Mouse (Mus musculus) cerebellum, postnatal 10 days (tissue): ENCODE results near the gene 3110001I22Rik.
A peak's percentile ranks its signal among the peaks of the same experiment; 100 is the strongest.
"Not testable (repeated sequence)": the region's sequence is repeated elsewhere in the genome, so short reads cannot be mapped to it uniquely, and the experiment has no call there.

ENCODE experiments used
- DNase-seq, 2 experiments: peaks; one replicate each; pipeline ENCODE4 v3.0.0; 2021; ENCODE audit warnings: mixed read lengths in 2 of 2

Gene 3110001I22Rik

GRCm38 (mm10) chr16:13671685-13672385, at the start of gene 3110001I22Rik, which contains the start of gene Bfar:
TSS of gene 3110001I22Rik (plus strand) at chr16:13671929.
TSS of gene Bfar (plus strand) at chr16:13671858.
- peak; percentile 93 to 96 for DNase-seq

- peak; percentile 28 to 59 for DNase-seq
Measured at GRCm38 (mm10) chr16:13628345-13628744, 43.4 kb upstream of the 3110001I22Rik start.

DNA sequence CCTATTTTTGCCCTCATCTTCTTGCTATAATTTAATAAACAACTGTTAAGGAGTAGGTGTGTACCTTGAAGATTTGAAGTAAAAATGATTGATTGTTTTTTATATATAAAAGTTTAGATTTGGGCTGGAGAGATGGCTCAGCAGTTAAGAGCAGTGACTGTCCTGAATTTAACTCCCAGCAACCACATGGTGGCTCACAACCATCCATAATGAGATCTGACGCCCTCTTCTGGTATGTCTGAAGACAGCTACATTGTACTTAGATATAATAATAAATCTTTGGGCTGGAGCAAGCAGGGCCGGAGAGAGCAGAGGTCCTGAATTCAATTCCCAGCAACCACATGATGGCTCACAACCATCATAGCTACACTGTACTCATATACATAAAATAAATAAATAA, 33.5 kb upstream of the 3110001I22Rik start:
- DNase-seq, result not testable (repeated sequence)

DNA sequence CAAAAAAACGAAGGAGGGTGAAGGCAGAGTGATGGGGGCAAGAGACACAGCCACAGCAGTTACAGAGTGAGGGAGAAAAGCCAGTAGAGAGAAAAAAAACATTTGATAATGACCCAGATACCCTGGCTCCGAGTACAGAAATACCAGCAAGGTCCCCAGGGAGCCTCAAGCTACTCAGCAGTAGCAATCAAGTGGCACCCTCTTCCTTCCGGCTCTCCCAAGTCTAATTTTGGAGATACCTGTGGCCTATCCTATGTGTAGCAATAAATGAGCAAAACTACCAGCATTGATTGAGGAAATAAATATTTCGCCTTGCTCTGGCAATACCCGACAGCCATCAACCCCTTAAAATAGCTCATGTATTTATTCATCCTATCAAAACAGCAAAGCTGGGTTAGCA, 32.2 kb upstream of the 3110001I22Rik start:
- no peak for DNase-seq

DNA sequence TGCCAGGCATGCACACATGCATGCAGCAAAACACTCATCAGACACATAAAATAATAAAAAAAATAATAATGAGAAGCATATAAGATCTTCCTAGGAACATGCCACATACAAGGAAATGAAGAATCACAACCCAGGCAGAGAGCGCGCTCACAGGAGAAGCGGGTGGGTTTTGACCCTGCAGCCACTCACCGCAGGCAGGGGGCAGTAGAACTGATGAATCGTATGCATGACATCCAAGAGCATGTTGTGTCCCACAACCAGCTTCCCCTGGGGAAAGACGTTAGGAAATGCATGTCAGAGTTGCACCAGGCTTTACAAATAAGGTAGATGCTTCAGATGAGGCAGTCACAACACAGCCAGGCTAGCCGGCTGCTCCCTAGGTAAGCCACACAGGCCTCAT, 31.7 kb upstream of the 3110001I22Rik start:
- DNase-seq, result peak; percentile 19 to 29

GRCm38 (mm10) chr16:13644474-13644873, 27.3 kb upstream of the 3110001I22Rik start:
- DNase-seq, result no peak

DNA sequence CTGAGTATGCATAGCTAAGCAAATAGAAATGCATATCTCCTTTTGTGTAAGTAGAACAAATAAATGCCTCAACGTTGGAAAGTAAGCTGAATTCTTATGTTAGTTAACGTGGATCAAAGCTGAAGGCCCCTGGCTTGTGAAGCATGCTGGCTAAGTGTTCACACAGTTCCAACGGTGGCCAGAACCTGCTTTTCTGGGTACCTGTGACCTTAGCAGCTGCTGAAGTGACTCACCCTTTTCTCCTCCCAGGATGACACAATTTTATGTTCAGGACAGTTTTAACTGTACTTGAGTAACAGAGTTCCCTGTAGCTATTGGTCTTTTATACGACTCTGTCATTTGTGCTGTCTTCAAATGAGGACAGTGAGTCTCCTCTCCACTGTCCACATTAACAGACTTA, 25.8 kb upstream of the 3110001I22Rik start:
- DNase-seq, result no peak

- DNase-seq, result no peak
Measured at GRCm38 (mm10) chr16:13658886-13659285, 12.8 kb upstream of the 3110001I22Rik start.

DNA sequence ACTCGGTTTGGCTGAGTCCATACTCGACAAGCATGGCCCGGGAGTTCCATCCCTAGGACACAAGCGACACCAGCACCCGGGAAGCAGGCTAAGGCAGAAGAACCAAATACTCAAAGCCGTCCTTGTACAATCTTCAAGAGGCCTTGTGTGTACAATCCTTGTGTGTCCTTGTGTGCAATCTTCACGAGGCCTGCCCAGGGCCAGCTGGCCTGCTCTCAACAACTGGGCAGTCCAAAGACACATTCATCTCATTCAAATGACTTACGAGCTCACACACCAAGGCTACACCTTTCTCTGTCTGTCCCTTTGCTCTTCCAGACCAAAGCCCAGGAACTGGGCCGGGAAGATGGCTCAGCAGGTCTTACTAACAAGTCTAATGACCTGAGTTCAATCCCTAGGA, 11.0 kb upstream of the 3110001I22Rik start:
- no peak for DNase-seq

DNA sequence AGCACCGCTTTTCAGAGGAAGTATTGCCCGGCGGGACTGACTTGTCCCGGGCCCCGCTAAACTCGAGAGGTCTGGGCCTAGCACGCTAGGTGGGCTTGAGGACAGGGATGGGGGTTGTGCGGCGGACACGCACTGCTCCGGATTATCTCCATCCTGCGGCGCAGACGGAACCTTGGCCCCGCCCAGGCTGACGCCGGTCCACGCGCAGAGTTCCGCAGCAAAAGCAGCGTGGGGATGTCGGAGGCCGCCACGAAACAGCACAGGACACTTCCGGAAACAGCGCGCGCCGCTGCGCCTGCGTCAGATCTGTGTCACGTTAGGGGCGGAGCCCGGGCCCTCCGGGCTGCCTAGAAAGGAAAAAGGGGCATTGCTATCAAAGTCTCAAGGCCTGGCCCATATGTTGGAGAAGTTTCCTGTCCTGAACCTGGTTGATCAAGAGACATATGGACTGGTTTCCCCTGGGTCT, 3.8 kb upstream of the 3110001I22Rik start, which contains the start of gene Parn:
TSS of gene Parn (minus strand) at position 293 of the 466 bp plus-strand sequence.
- DNase-seq, result peak; percentile 94 to 96

GRCm38 (mm10) chr16:13668402-13669108, 3.2 kb upstream of the 3110001I22Rik start:
- DNase-seq, result peak; percentile 14 to 30

GRCm38 (mm10) chr16:13669282-13669681, 2.4 kb upstream of the 3110001I22Rik start:
- no peak for DNase-seq

GRCm38 (mm10) chr16:13670896-13671295, 833 bp upstream of the 3110001I22Rik start:
- DNase-seq, result not testable (repeated sequence)

- DNase-seq, result peak; percentile 74 to 79
Measured at GRCm38 (mm10) chr16:13672386-13672898, 713 bp downstream of the 3110001I22Rik start.

GRCm38 (mm10) chr16:13673114-13673513, 1.4 kb downstream of the 3110001I22Rik start:
- DNase-seq, result no peak

DNA sequence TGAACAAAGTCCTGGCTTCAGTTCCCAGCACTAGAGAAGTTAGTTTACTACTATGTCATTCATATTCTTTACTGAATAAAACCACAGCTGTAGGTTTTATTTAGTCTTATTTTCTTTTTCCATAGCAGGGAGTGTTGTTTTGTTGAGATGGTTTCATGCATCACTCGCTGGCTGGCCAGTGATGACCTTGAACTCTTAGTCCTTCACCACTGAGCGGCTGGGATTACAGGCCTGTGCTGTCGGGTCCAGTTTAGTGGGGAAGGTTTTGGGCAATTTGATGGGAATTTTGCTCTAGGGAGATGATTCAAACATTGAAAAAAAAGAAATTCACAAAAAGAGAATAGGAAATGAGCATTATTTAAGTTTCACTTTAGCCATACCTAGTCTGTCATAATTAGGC, 2.8 kb downstream of the 3110001I22Rik start:
- DNase-seq, result no peak

- DNase-seq, result no peak
Measured at GRCm38 (mm10) chr16:13678601-13679319, 7.0 kb downstream of the 3110001I22Rik start.

DNA sequence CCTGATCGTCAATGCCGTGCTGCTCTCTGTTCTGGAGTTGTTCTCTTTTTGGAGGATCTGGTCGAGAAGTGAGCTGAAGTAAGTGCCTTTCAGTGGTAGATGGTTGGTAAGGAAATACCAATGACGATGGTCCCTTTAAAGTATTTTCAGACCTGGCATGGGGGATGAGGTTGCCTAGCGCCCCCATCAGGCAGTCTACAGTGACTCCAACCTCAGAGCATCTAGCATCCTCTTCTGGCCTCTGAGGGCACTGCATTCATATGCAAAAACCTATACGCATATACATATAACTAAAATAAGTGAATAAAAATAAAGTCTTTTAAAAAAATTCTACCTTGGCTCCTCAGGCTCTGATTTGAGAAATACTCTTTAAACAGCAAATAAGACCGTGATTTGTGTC, 27.3 kb downstream of the 3110001I22Rik start:
- DNase-seq, result no peak

DNA sequence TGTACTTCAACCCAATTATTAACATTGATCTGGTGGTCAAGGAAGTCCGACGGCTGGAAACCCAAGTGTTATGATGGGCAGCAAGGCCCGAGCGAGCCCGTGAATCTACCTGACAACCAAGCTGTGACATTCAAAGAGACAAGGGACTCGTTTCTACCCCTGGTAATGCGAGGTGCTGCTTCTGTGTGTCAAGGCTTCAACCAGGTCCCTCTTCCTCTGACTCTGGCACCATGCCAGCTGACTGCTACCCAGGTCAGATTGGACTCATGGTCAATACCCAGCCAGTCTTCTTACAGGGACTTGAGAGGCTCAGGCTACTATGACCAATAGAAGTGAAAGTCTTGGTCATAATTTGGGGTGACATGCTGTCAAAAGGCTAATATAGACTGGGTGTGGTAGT, 30.5 kb downstream of the 3110001I22Rik start:
- DNase-seq, result peak; percentile 36 to 43

GRCm38 (mm10) chr16:13704676-13705075, 32.9 kb downstream of the 3110001I22Rik start:
- DNase-seq, result no peak

DNA sequence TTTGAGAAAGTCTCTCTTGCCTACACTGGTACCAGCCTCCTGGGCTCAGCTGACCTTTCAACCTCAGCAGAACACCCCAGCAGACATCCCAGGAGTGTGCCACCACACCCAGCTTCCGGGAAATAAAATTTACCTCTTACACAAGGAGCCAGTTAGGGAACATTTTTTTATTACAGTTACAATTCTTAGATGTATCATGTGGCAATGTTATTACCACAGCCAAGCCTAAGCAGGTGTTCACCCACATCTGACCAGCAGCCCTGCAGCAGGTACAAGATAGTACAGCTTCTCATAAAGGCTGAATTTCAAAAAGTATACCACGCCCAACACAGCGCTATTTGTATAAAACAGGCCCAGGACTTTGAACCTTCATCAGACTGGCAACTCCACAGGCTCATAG, 43.2 kb downstream of the 3110001I22Rik start:
- DNase-seq, result no peak

DNA sequence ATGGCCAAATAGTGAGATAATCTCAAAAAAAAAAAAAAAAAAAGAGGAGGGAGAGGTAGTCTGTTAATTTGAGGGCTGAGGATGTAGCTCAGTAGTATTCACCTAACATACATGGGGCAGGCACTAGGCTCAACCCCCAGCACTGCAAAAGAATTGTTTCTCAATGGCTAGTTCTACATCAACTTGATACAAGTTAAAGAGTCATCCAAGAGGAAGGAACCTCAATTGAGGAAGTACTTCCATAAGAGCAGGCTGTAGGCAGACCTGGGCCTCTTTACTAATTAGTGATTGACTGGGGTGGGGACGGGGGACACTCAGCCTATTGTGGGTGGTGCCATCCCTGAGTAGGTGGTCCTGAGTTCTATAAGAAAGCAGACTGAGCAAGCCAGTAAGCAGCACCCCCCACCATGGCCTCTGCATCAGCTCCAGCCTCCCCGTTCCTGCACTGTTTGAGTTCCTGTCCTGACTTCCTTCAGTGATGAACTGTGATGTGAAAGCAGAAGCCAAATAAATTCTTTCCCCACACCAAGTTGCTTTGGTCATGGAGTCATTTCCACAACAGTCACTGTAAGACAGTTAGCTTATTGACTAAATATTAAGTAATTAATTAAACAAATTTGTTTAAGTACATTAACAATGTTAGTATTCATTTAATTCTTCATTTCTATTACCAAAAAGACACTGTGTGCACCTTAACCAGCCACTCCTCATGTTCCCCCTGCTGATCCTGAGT, 45.3 kb downstream of the 3110001I22Rik start:
- DNase-seq, result no peak
